ENCODE assay signal across 16 mouse cellular contexts in genomic region chr17:46210550-46210949, GRCm38 (mm10).
"Had no signal": no experiment of that assay in that cellular context is flagged by ENCODE, and none has a peak within 500 bp of the region (broad histone marks: within the 10 kb centered on the region; RNA-seq: fewer than 3 reads in every experiment).

No protein-coding gene starts in this region.

- H3K4me2 ChIP-seq: intestine, embryonic 15.5 days; limb, embryonic 15.5 days; liver, embryonic 12.5 days; lung, embryonic 14.5 days; midbrain, embryonic 11.5 days; neural tube, embryonic 13.5 days; stomach, embryonic 15.5 days had no signal

- H3K9ac ChIP-seq: intestine, embryonic 15.5 days; limb, embryonic 15.5 days; liver, embryonic 12.5 days; lung, embryonic 14.5 days; neural tube, embryonic 13.5 days; stomach, embryonic 15.5 days had no signal

- H3K9me3 ChIP-seq: intestine, embryonic 15.5 days; limb, embryonic 15.5 days; liver, embryonic 12.5 days; megakaryocyte, embryonic 14.5 days; neural tube, embryonic 13.5 days; stomach, embryonic 15.5 days had no signal

- H3K4me1 ChIP-seq: intestine, embryonic 15.5 days; limb, embryonic 15.5 days; liver, embryonic 12.5 days; neural tube, embryonic 13.5 days; stomach, embryonic 15.5 days had no signal

- H3K27ac ChIP-seq: intestine, embryonic 15.5 days; left cerebral cortex, adult 2 months; limb, embryonic 15.5 days; liver, embryonic 12.5 days; neural tube, embryonic 13.5 days; stomach, embryonic 15.5 days had no signal

- DNase-seq: lung, embryonic 14.5 days; lung, postnatal 10 days; lung, postnatal 4 days; retina, postnatal 1 day; right cerebral cortex, postnatal 4 days; spleen, adult 18-20 months; thymus, postnatal 36 days had no signal

- H3K27me3 ChIP-seq: intestine, embryonic 15.5 days; limb, embryonic 15.5 days; liver, embryonic 12.5 days; megakaryocyte, embryonic 14.5 days; neural tube, embryonic 13.5 days; stomach, embryonic 15.5 days had no signal

- ATAC-seq: intestine, embryonic 15.5 days; liver, embryonic 12.5 days; midbrain, embryonic 16.5 days had no signal

- H3K4me3 ChIP-seq: intestine, embryonic 15.5 days; left cerebral cortex, adult 2 months; limb, embryonic 15.5 days; liver, embryonic 12.5 days; megakaryocyte, embryonic 14.5 days; neural tube, embryonic 13.5 days; stomach, embryonic 15.5 days had no signal
